Mouse (Mus musculus): ENCODE results near the gene Wbp2.

Gene Wbp2

GRCm38 (mm10) chr11:116029086-116029865, 57.5 kb downstream of the Wbp2 start:
- DNase-seq: no peak
